In the genomic region with DNA sequence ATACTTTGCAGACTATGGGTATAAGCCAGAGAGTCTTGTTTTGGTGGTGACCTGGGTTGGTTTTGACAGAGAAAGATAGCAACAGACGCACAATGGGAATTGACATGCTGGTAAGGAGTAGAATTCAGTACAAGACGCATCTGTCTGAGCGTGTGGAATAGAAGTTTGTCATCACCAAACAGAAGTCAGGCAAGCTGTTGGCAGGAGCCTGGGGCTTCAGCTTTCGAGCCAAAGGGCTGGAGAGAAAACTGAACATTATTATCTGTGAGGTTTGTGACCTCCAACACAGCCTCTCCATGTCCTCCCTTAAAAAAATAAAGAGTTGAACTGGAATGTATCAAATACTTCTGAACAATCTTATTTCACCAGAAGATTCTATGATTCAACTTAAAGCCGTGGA, we compare ENCODE assay signal across 15 mouse cellular contexts.
DNase-seq lines count a peak whose midpoint lies in the region; TF ChIP-seq lines count a peak whose summit lies in the region.
"Had no signal": no experiment of that assay in that cellular context is flagged by ENCODE, and none has a peak within 500 bp of the region (broad histone marks: within the 10 kb centered on the region; RNA-seq: fewer than 3 reads in every experiment).

No protein-coding gene starts in this region.

- TF ChIP-seq CTCF in lung, adult 2 months (IDR thresholded peaks at IDR 0.05; ENCODE audit: insufficient read depth, low read length): no peak

- H3K27me3 ChIP-seq in heart, embryonic 10.5 days (ENCODE audit: insufficient read depth, poor library complexity, severe bottlenecking): no peaks in the 10 kb centered on the region
- H3K27me3 ChIP-seq: CH12.LX; embryonic facial prominence, embryonic 12.5 days; forebrain, embryonic 15.5 days; heart, embryonic 12.5 days; hindbrain, embryonic 15.5 days had no signal

- no peak for TF ChIP-seq POLR2A in lung, adult 2 months (IDR thresholded peaks at IDR 0.05; ENCODE audit: borderline replicate concordance, extremely low read depth, low read depth, low read length)

- H3K4me3 ChIP-seq in heart, embryonic 10.5 days: no peak overlapping the region
- no peak overlapping the region for H3K4me3 ChIP-seq in lung, adult 2 months (replicated peaks; ENCODE audit: extremely low read depth, low read depth, low read length)
- H3K4me3 ChIP-seq: embryonic facial prominence, embryonic 12.5 days; forebrain, embryonic 15.5 days; heart, embryonic 12.5 days; hindbrain, embryonic 15.5 days had no signal

- 40% methylated on average over 5 of the region's 5 CpGs for WGBS in heart, embryonic 10.5 days
- 65% methylated on average over 5 of the region's 5 CpGs for WGBS in lung, adult 2 months

- H3K4me1 ChIP-seq in heart, embryonic 10.5 days: peaks cover 51% of the 10 kb centered on the region
- no peaks in the 10 kb centered on the region; the same call in 1 of the 2 replicates for H3K4me1 ChIP-seq in lung, adult 2 months (ENCODE audit: control insufficient read depth, insufficient read depth, low read length)
- H3K4me1 ChIP-seq: forebrain, embryonic 15.5 days had no signal

- no peak for DNase-seq in heart, embryonic 10.5 days (ENCODE audit: low spot score)
- no peak for DNase-seq in heart, postnatal 25 days (ENCODE audit: low spot score)
- peak; percentile 4 for DNase-seq in layer of hippocampus, adult 9-10 months (ENCODE audit: low spot score)
- no peak for DNase-seq in layer of hippocampus, postnatal 10 days (ENCODE audit: low spot score in 2 of 2)
- peak; percentile 25 for DNase-seq in lung, postnatal 10 days
- DNase-seq in lung, adult 2 months: no peak
- DNase-seq: adrenal gland, postnatal 14 days; cerebellum, adult 11-12 months; cerebellum, adult 9-10 months; cerebellum, postnatal 25 days had no signal

- H3K9me3 ChIP-seq in heart, embryonic 10.5 days: no peaks in the 10 kb centered on the region
- H3K9me3 ChIP-seq: embryonic facial prominence, embryonic 12.5 days; forebrain, embryonic 15.5 days; heart, embryonic 12.5 days; hindbrain, embryonic 15.5 days had no signal

- no peaks in the 10 kb centered on the region for H3K36me3 ChIP-seq in heart, embryonic 10.5 days
- H3K36me3 ChIP-seq: embryonic facial prominence, embryonic 12.5 days; forebrain, embryonic 15.5 days; heart, embryonic 12.5 days; hindbrain, embryonic 15.5 days had no signal

- H3K27ac ChIP-seq in heart, embryonic 10.5 days: 0 out of 2 replicates have a peak overlapping the region, but pooled peaks have one; percentile 59
- H3K27ac ChIP-seq: embryonic facial prominence, embryonic 12.5 days; forebrain, embryonic 15.5 days; hindbrain, embryonic 15.5 days had no signal

- intact Hi-C loops in heart, postnatal 25 days (cut with DNase I): no loop called here

Comparison
In these comparisons a context has a peak if more than half of its experiments do, and no peak if none do; other contexts are left out.
1. DNase-seq: peak in layer of hippocampus, adult 9-10 months (single experiment) and lung, postnatal 10 days (single experiment); none in heart, embryonic 10.5 days (single experiment), heart, postnatal 25 days (single experiment), layer of hippocampus, postnatal 10 days (0 of 2) and lung, adult 2 months (single experiment).